Mouse (Mus musculus): ENCODE measurements around the gene Cmtm1. TPM values are rescaled to one million over a fixed set of nuclear protein-coding genes. Genes with fewer than 3 reads are reported as not detected.
A peak's percentile ranks its signal among the peaks of the same experiment; 100 is the strongest.
"Not testable (repeated sequence)": the region's sequence is repeated elsewhere in the genome, so short reads cannot be mapped to it uniquely, and the experiment has no call there.

Cmtm1 gene
- not detected for total RNA-seq (2021)

DNA sequence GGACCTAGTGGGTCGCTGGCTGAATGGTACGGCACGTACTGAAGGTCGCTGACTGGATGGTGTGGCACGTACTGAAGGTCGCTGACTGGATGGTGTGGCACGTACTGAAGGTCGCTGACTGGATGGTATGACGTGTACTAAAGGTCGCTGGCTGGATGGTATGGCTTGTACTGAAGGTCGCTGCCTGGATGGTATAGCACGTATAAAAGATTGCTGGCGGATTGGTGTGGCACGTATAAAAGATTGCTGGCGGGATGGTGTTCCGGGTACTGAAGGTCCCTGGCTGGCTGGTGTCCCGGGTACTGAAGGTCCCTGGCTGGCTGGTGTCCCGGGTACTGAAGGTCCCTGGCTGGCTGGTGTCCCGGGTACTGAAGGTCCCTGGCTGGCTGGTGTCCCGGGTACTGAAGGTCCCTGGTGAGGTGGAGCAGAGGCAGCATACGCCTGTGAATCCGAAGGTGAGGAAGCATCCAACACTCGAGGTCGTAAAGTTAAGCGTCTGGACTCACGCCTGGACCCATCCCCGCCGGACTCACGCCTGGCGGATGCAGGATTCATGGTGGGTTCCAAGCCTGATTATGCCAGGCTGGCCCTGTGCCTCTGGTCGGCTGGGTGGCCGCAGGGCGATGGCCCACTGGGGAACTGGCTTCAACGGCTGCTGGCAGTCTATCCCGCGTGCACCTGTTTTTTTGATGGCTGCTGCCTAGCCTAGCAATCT is at the start of gene Cmtm1, which contains the start of gene Gm45711:
Gene Cmtm1 (minus strand): TSS at position 705 of the 715 bp plus-strand sequence.
Gene Gm45711 (minus strand): TSS at position 641 of the 715 bp plus-strand sequence.
- peak; percentile 30 for DNase-seq

DNA sequence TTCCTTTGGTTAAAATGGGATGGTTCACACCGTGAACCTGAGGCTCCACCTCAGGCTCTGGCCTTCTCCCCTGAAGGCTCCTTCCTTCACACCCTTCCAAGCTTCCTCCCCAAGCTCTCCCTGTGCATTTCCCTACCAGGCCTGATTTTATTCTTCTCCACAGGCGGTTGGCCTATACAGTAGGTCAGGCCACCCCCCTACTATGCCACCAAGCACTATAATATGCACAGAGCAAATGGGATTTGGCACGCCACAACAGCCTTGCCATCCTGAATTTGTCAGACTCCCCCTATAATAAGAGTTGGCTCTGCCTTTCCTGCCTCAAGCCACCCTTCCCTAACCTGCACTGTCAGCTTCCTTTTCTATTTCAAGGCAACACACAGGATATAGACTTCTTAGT is 48.7 kb upstream of the Cmtm1 start:
- DNase-seq, result no peak

DNA sequence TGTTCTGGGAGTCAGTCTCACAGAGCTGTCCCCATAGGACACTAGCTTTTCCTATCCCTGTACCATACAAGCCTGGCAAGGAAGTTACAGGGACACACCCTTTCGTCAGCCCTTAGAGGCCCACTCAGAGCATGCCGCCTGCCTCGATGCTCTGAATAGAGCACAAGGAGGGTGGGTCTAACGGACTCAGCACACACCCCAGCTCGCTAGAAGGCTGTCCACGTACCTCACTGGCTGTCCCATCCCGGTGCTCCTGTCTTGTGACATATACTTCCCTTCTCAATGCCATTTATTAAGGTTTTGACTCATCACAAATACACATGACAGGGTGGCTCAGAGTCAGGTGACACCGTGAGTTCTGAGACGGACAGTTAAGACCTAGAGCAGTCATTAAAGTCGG is 44.6 kb upstream of the Cmtm1 start:
- no peak for DNase-seq

DNA sequence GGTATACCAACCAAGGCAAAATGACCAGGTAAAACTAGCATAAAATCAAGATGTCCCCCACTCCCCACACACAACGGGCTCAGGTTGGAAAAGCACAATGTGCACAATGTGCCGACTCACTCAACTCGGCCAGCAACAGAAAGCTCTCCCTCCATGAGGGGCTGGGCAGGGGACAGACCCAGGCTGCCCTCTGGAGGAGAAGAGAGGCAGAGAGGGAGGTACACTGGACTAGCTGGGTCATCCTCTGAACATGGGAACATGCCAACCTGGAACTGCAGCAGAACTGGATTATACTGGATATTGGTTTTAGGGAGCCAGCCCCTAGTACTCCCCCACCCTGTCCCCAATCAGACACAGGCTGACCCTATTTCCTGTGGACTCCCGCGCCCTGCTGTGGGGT is 43.2 kb upstream of the Cmtm1 start:
- DNase-seq, result no peak

DNA sequence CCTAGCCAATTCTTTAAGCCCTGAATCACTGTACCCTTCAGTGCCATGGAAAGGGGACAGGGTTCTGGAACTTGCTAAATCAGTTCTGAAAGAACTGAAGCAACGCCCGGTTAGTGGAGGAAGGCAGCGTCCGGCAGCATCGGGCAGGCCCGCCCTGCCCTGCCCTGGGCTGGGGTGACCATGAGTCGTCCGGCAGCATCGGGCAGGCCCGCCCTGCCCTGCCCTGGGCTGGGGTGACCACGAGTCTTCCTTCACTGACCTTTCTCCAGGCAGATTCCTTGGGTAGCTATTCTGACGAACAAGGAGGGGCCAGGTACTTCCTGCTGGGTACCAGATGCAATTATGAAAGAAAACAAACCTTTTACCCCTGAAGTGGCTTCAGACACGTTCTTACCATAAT is 40.1 kb upstream of the Cmtm1 start:
- no peak for DNase-seq

DNA sequence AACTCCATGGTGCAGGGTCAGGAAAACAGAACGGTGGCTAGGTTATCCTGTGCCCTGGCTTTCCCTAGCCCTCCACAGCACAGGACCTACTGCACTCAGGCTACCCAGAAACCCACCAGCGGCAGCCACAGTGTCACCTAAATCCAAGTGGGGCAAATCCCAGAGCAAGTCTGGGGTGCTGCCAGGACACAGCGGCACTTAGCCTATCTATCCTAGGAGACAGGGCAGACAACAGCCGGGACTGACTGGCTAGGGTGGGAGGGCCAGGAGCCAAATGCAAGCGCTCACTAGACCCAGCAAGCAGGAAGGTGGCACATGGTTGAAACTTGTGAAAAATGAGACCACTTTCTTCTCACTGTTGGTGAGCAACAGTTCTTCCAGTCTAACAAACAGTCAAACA is 39.0 kb upstream of the Cmtm1 start:
- DNase-seq, result no peak

DNA sequence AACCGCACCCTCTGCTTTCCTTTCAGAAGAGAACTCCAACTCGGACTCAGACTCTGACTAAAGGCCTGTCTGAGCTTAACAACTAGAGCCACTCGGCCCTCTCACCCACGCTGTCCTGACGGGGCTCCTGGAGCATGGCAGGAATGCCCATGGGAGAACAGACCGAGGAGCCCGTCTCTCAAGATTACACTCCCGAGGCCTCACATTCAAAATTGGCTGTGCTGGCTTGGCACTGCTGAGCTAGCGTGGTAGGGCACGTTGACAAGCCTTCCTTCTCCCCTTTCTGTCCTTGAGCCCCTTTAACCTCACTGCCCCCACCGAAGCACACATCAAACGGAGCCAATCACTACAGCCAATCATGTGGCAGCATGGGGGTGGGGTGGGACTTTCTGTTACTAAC is 36.8 kb upstream of the Cmtm1 start:
- no peak for DNase-seq

DNA sequence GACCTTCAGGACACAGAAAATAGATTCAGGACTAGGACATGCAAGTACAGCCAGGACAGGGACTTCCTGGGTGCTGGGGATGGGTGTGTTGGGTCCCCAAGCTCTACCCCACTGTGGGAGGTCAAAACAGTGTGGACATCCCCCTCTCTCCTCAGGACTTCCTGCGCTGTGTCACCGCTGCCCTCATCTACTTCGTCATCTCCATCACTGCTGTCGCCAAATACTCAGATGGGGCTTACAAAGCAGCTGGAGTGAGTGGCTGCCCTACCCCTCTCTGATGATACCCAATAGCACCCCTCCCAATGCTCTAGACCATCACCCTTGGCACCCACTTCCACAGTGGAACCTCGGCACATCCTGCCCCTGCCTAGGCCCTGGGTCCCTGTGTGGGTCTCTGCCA is 34.7 kb upstream of the Cmtm1 start:
- no peak for DNase-seq

DNA sequence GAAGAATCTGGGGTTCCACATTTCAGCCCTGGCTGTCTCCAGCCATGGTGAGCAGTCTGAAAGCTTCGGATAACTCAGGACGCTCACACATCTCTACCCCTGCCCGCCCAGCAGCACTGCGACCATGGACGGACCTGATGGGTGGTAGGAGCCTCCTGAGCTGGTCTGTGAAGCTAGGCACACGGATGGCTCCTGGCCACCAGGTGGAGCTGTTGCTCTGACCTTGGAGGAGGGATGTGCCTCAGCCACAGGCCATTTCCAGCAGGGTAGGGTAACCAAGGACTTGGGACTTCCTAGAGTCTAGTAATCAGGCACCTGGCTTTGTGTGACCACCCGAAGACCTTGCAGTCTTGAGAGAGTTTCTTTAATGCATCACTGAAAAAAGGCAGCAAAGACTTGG is 34.0 kb upstream of the Cmtm1 start:
- peak; percentile 81 to 84 for DNase-seq

DNA sequence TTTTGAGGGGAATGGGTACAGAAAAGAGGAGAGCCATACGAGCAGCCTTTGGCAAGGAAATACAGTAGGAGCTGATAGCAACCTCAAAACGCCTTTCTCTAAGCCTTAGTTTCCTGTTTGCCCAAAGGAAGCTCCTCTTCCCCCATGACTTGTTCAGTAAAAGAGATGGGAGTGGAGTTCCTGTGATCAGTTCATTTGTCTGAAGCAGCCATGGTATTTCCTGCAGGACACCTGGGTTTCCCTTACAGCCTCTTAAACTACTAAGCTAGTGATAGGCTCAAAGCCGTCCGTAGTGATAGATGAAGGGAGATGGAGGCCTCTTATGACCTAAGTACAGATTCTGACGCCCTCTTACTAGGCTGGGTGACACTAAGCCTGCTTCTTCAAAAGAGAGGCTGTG is 32.5 kb upstream of the Cmtm1 start:
- no peak for DNase-seq

DNA sequence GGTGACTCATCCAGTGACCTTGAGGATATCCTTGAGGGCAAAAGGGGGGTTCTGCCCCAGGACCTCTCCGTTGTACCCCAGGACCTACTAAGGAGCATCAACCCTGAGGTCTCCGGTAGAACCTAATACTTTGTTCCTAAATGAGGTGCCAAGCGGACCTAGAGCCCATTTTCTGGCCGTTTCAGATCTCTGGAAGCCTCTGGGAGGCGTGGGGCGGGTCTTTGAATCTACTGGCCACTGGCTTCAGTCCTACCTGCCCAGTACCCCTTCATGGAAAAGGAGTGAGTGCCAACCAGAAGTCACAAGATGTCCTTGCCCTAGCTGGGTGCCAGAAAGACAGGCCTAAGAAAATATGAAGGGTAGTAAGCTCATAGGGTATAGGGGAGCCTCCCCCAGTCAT is 31.7 kb upstream of the Cmtm1 start:
- DNase-seq, result no peak

DNA sequence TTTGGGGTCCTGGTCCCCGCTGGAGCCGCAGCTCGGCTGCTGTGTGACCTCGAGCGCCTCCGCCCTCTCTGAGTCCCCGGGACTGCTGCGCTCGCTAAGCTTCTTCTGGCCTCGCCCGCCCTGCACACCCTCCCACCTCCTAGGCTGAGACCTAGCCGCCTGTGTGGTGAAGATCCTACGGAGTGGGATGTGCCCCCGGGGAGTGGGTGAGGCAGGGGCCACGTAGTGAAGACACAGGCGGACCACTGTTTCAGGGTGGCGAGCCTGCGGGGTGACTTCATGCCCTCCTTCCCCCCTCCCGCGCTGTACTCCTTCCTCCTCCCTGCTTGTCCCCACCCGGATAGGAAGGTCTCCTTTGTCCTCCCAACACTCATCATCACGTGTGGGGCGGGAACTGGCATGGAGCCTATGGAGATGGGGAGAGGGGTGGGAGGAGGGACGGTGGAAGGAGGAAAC is 31.2 kb upstream of the Cmtm1 start:
- peak; percentile 14 to 18 for DNase-seq

DNA sequence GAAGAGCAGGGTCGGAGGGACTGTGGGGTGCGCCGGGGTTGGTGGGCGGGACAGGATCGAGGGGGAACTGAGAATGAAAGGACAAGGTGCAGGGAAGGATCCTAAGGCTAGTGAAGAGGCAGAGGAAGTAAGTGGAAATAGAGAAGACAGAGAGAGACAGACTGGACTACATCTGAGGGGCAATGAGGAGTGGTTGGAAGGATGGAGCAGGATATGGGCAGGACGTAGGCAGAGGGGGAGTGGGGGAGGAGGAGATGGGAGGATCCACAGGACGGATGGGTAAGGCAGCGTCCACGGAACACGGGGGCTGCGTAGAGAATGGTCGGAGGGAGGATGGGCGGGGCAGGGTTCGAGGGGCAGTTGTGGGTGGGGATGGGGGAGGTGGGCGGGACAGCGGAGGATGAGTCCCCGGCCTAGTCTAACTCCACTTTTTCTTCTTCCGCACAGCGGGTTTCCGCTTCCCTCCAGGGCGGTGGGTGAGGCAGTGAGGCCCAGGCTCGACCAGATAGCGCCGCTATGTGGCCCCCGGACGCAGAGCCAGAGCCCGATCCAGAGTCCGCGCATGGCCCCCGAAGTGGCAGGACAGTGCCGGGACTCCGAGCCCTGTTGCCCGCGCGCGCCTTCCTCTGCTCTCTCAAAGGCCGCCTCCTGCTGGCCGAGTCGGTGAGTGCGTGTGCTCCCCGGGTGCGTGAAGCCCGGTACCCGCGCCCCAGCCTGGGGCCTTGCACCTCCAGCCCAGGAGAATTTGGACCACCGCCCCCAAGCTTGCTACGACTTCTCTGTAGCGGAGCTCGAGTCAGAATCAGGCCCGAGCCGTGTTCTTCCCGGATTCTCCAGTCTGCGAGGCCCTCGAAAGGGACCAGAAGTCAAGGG is 30.5 kb upstream of the Cmtm1 start:
- peak; percentile 58 to 64 for DNase-seq

DNA sequence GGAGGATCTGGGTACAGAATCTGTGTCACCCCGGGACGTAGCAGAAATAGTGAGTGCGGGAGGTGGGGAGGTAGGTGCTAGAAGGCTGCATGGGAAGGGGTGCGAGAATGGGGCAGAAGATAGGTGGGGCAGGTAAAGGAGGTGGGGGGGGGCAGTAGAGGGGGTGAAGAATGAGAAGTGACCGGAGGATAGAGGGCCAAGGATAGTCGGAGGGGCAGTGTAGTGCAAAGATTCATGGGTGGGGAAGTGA is 30.0 kb upstream of the Cmtm1 start:
- DNase-seq, result no peak

DNA sequence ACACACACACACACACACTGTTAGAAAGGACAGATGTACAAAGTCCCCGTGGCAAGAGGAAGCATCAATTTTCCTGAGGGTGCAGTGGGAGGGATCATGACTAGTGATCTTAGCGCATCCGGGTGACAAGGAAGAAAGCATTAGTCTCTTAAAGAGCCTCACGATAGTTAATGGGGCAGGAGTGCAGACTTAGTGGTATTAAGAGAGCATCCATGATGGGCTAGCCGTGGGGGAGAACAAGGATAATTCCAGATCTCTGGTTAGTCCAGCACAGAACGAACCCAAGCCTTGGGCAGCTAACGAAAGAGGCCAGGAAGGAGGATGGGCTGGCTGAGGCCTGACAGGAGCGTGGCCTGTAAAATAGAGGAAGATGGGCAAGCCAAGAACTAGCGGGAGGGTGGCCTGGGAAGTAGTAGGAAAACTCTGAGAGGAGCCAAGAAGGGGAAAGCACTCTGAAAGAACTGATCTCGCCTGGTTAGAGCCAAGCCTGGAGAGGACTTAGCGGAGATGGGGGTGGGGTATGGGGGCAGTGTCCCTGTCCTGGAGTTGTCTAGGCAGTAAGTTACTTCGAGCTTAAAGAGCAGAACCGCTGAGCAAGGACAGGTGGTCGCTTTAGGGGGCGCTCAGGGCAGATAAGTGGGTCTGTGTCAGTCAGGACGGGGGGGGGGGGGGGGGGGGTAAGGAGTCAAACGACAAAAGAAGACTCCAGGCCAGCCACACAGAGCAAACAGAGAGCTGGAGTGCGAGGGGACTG is 29.5 kb upstream of the Cmtm1 start, which contains the start of gene Cmtm3:
Gene Cmtm3 (plus strand): TSS at position 182 of the 754 bp plus-strand sequence.
- DNase-seq, result peak; percentile 21 to 27

DNA sequence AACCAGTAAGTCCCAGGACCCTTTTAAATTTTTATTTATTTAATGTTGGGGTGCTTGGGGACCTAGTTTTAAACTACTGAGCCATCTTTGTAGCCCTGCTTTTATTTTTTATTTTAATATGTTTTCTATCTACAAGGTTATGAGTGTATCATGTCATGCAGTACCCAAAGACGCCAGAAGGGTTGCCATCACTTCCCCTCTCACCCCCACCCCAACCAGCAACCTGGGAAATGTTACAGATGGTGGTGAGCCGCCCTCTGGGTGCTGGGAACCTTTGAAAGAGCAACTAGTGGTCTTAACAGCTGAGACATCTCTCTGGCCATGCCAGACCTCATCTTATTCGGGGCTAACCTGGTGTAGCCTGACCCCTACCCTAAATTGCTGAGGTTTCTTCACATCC is 27.9 kb upstream of the Cmtm1 start:
- DNase-seq, result no peak

DNA sequence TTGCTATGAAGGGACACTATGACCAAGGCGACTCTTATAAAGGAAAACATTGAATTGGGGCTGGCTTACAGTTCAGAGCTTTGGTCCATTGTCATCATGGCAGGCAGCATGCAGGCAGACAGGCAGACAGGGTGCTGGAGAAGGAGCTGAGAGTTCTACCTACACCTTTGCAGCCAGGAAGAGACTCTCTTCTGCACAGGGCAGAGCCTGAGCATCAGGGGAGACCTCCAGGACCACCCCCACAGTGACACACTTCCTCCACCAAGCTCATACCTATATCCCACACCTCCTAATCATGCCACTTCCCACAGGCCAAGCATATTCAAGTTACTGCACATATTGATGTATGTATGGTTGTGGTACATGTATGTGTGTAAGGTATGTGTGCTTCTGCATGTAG is 26.9 kb upstream of the Cmtm1 start:
- DNase-seq, result no peak

DNA sequence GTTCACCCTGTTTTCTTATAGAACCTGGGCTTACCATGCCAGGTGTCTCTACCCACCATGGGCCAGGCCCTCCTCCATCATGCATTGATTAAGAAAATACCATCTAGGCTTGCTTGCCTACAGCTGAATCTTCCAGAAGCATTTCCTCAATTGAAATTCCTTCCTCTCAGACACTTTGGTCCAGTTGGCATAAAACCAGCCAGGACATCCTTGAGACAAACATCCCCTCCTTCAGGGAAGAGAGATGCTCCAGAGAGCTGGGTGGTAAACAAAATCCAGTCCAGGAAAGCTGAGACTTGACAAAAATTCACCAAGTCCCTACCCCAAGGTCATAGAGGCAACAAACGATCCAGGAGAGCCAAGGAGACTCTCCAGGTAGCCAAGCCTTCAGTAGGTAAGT is 24.3 kb upstream of the Cmtm1 start:
- DNase-seq, result no peak

DNA sequence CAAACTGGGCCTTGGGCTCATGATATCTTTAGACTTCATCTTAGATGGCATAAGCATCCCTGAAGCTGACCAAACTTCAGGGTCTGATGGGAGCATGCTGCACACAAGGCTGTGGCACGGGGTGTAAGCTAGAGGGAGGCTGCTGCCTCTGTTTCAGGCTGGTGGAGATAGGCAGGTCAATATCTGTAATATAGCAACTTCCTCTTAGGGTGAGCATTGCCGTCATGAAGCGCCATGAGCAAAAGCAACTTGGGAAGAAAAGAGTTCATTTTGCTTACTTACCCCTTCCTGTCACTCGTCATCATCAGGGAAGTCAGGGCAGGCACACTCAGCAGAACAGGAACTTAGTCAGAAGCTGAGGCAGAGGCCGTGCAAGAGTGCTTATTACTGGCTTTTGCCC is 23.8 kb upstream of the Cmtm1 start:
- DNase-seq, result no peak

DNA sequence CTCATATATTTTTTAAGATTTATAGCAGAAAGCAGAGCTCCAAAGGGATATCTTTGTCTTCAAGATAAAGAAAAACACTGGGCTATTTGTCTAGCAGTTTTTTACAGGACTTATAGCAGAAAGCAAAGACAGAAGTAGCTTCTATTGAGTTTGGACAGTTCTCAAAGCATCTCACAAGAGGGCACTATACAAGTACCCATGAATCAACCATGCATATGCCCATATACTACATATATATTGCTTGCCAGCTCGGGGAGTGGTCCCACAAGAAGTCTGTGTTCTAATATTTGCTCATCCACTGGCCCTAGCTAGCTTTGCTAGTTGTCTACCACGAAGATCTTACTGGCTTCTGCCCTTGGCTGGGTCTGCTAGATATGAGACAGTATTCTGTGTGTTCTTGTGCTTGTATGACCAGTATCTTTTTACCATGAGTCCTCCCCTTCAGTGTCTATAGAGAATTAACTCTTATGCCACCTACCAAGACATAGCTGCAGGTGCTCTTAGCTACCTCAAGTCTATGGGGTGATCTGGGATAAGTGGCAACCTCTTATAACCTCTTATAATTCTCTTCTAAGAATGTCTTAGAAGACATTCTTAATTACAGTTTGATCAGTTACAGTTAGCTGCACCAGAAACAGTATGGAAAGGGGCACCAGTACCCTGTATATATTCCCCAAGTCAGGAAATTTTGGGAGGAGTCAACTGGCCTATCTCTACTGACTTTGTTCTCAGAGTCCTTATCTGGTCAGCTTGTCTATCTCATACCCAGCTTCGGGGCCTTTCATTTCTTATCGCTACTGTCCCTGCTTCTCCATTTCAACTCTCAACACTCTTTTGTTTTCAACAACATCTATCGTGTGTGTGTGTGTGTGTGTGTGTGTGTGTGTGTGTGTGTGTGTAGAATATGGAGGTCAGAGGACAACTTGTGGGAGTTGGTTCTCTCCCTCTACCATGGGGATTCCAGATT is 23.0 kb upstream of the Cmtm1 start:
- no peak for DNase-seq

DNA sequence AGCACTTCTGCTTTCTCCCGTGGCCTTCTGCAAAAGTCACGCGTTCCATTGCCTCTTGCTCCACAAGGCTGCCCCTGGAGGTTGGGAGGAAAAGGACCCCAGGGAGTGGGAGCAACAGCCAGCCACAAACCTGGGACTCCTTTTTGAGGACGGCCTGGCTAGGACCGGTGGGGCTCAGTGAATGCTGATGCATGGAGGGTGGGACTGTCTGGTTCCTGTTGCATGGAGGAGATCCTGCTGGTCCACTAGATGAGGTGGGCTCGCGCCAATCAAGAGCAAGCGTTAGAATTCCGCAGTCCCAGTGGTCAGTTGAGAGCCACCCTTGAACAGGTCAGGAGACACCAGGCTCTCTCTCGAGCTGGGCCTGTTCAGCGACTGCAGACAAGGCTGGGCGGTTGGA is 12.0 kb upstream of the Cmtm1 start, which contains the start of gene Cmtm2b:
Gene Cmtm2b (plus strand): TSS at position 301 of the 400 bp plus-strand sequence.
- not testable (repeated sequence) for DNase-seq

DNA sequence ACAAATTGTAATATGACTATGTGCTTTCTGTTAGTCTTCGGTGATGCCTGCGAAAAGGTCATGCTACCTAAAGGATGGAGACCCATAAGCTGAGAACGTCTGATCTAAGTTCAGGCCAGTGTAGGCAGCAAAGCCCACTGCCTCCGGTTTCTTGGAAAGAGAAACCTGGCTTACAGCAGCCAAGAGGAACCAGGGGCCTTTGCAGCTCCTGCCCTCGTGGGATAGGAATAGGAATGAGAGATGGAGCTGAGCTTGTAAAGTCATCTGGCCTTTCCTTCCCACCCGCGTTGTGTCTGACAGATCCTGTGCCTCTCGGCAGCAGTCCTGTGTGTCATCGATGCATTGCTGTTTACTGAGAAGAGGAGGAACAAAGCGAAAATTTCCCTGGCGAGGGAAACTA is 11.3 kb upstream of the Cmtm1 start, which contains the start of gene Gm11020:
Gene Gm11020 (plus strand): TSS at position 301 of the 400 bp plus-strand sequence.
- not testable (repeated sequence) for DNase-seq

All from layer of hippocampus, postnatal 36 days (tissue).